Mouse (Mus musculus): ENCODE data around the gene Vill. TPM values are rescaled to one million over a fixed set of nuclear protein-coding genes. Genes with fewer than 3 reads are reported as not detected.

Vill gene
- total RNA-seq, 2 experiments from 2014 or later: 0.78 to 1.3 TPM

- DNase-seq (ENCODE audit: low spot score in 2 of 2): no peak
These were observed 17.6 kb upstream of the Vill start for GRCm38 (mm10) chr9:119034676-119035665.

- DNase-seq (ENCODE audit: low spot score in 2 of 2): peak in 1 of 2 experiments; percentile 39
These were observed 16.7 kb upstream of the Vill start for GRCm38 (mm10) chr9:119035836-119036235.

- DNase-seq (ENCODE audit: low spot score in 2 of 2): no peak
These were observed 15.4 kb upstream of the Vill start for GRCm38 (mm10) chr9:119037076-119037730.

- DNase-seq (ENCODE audit: low spot score in 2 of 2): no peak
These were observed 14.0 kb upstream of the Vill start for GRCm38 (mm10) chr9:119038574-119038973.

- peak in 1 of 2 experiments; percentile 36 for DNase-seq (ENCODE audit: low spot score in 2 of 2)
These were observed 12.3 kb upstream of the Vill start for GRCm38 (mm10) chr9:119040101-119040775.

- DNase-seq (ENCODE audit: low spot score in 2 of 2): no peak
These were observed 4.2 kb upstream of the Vill start for GRCm38 (mm10) chr9:119048182-119048903.

- no peak for DNase-seq (ENCODE audit: low spot score in 2 of 2)
These were observed 1.4 kb upstream of the Vill start for GRCm38 (mm10) chr9:119051158-119051557.

- no peak for DNase-seq (ENCODE audit: low spot score in 2 of 2)
These were observed 1.5 kb downstream of the Vill start for GRCm38 (mm10) chr9:119053964-119054576.

GRCm38 (mm10) chr9:119055336-119055735, 2.8 kb downstream of the Vill start:
- DNase-seq (ENCODE audit: low spot score in 2 of 2): no peak

- DNase-seq (ENCODE audit: low spot score in 2 of 2): no peak
These were observed 5.7 kb downstream of the Vill start for GRCm38 (mm10) chr9:119058245-119058644.

GRCm38 (mm10) chr9:119060701-119061100, 8.1 kb downstream of the Vill start:
- DNase-seq (ENCODE audit: low spot score in 2 of 2): no peak

GRCm38 (mm10) chr9:119063036-119063644, 10.6 kb downstream of the Vill start:
- no peak for DNase-seq (ENCODE audit: low spot score in 2 of 2)

GRCm38 (mm10) chr9:119064296-119064695, 11.7 kb downstream of the Vill start:
- DNase-seq (ENCODE audit: low spot score in 2 of 2): no peak

- peak; percentile 88 to 90 for DNase-seq (ENCODE audit: low spot score in 2 of 2)
These were observed 15.0 kb downstream of the Vill start for GRCm38 (mm10) chr9:119067601-119068000.

- DNase-seq (ENCODE audit: low spot score in 2 of 2): no peak
These were observed 15.7 kb downstream of the Vill start for GRCm38 (mm10) chr9:119068266-119068665.

- no peak for DNase-seq (ENCODE audit: low spot score in 2 of 2)
These were observed 17.7 kb downstream of the Vill start for GRCm38 (mm10) chr9:119070173-119070825.

- DNase-seq (ENCODE audit: low spot score in 2 of 2): no peak
These were observed 19.2 kb downstream of the Vill start for GRCm38 (mm10) chr9:119071786-119072185.

- no peak for DNase-seq (ENCODE audit: low spot score in 2 of 2)
These were observed 20.8 kb downstream of the Vill start for GRCm38 (mm10) chr9:119073184-119073895.

- no peak for DNase-seq (ENCODE audit: low spot score in 2 of 2)
These were observed 23.1 kb downstream of the Vill start for GRCm38 (mm10) chr9:119075685-119076084.
